Mouse (Mus musculus): ENCODE measurements around the gene Ssh1. TPM values are rescaled to one million over a fixed set of nuclear protein-coding genes. Genes with fewer than 3 reads are reported as not detected.

The Ssh1 gene
- polyA plus RNA-seq, 1 experiment from 2014 or later = 10.3 TPM

DNA sequence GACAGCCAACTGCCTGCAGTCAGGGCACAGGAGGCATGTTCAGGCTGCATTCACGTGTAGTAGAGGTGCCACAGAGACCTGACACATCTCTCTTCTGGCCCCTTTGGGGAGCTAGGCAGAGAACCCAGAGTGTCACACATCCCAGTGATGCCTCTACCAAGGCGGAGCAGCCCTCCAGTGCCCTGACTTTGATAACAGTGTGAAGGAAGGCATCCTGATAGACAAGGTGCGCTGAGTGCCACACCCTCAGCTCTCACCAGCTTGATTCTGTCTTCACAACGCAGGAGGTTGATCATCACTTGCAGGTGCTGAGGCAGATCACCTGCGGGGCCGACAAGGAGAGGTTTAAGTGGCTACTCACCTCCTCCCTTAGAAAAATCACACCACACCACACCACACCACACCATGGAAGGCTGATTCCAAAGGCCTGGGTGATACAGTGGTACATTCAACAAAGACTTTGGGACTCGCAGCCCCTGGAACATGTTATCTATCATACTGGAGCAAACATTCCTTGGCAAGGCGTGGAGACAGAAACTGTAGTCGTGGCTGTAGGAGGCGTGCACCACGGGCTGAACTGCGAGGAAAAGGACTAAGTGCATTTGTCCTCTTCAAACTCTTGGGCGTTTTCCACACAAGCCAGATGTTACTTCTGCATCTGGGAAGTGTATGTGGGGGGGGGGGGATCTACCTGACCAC lies 27.1 kb downstream of the Ssh1 start:
- H3K27ac ChIP-seq = no peak overlapping the region
- H3K36me3 ChIP-seq (ENCODE audit: inconsistent target) = peaks cover 51% of the 10 kb centered on the region
- H3K79me2 ChIP-seq (ENCODE audit: inconsistent target) = peaks cover 6% of the 10 kb centered on the region; the same call in 1 of the 2 replicates
- WGBS (ENCODE audit: missing documents) = 95% methylated on average over 12 of the region's 13 CpGs
- no peak overlapping the region for H3K4me3 ChIP-seq (ENCODE audit: inconsistent target)

DNA sequence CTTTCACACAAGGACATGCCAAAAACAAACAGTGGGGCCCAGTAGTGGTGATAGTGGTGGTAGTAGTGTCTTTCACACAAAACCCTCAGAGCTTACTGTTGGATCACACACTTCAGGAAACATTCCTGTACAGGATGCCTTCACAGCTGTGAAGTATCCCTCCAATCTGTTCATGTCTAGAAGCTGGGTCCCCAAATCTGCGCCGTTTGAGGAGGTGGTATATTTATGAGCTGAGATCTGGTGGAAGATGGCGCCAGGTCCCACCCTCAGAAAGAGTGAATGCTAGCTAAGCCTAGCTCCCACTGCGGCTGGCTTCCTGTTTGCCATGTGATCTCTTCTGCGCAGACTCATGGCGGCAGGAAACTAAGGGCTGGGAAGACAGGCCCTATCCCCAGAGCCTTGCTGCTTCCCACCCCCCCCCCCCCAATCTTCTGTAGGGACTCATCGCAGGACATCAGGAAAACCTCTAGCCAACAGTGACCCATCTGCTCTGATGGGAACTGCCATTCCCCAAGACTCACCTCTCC lies 28.0 kb downstream of the Ssh1 start:
- Histone ChIP-seq H3K4me3 (ENCODE audit: inconsistent target) (no peak overlapping the region), H3K27ac (no peak overlapping the region), H3K36me3 (ENCODE audit: inconsistent target) (peaks cover 60% of the 10 kb centered on the region), H3K79me2 (ENCODE audit: inconsistent target) (no peaks in the 10 kb centered on the region)
- 97% methylated on average over 7 of the region's 7 CpGs for WGBS (ENCODE audit: missing documents)

DNA sequence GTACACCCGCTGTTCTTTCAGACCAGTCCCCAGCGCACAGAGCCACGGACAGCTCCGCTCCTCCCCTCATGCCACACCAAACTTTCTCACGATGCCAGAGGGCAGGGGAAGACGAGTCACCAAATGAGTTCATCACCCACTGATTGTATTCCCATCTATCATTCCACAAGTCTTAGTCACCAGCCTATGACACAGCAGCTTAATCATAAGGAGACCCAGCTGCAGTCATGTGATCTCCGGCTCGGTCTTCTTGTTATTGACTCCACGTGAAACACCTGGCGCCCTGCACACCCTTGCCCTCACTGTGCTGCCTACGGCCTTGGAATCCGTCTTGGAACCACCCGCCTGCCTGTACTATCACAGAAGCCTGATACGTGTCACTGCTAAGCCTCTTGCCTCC lies 28.7 kb downstream of the Ssh1 start:
- no peak overlapping the region for H3K4me3 ChIP-seq (ENCODE audit: inconsistent target)
- 93% methylated on average over 14 of the region's 14 CpGs for WGBS (ENCODE audit: missing documents)
- H3K36me3 ChIP-seq (ENCODE audit: inconsistent target) = peaks cover 55% of the 10 kb centered on the region
- H3K27ac ChIP-seq = no peak overlapping the region
- H3K79me2 ChIP-seq (ENCODE audit: inconsistent target) = no peaks in the 10 kb centered on the region

DNA sequence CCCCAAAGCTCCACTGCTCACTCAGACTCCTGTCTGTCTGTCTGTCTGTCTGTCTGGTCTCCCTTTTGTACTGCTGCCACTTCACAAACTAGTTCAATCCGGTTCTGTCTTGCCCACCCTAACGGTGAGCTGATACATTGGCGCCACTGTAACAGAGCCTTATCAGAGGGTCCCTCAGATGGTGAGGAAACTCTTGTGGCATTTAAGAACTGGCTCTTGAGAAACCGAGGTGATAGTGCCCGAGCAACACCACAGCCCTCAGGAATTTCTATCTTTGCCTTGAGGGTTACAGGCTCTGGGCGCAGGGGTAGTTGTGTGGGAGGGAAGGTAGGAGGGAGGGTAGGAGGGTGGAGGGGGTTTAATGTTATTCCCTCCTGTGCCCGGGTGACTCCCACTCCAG lies 31.9 kb downstream of the Ssh1 start:
- H3K27ac ChIP-seq = no peak overlapping the region
- no peak overlapping the region for H3K4me3 ChIP-seq (ENCODE audit: inconsistent target)
- 87% methylated on average over 7 of the region's 7 CpGs for WGBS (ENCODE audit: missing documents)
- H3K36me3 ChIP-seq (ENCODE audit: inconsistent target) = peaks cover 41% of the 10 kb centered on the region; the same call in 1 of the 2 replicates
- H3K79me2 ChIP-seq (ENCODE audit: inconsistent target) = no peaks in the 10 kb centered on the region

DNA sequence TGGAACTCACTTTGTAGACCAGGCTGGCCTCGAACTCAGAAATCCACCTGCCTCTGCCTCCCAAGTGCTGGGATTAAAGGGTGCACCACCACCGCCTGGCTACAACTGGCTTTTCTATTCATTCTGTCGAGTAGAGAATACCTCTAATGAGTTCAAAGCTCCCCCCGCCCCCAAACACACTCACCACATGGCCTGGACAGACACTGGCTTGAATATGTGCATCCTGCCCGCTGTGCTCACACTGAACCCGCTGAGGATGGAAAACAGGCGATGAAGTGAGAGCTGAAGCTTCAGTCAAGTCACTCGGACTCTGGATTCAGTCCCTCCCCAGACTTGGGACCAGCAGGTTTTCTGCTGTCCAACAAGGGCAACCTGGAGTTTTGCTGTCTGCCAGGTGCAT lies 33.3 kb downstream of the Ssh1 start:
- no peak overlapping the region for H3K27ac ChIP-seq
- 89% methylated on average over 8 of the region's 8 CpGs for WGBS (ENCODE audit: missing documents)
- no peak overlapping the region for H3K4me3 ChIP-seq (ENCODE audit: inconsistent target)
- no peaks in the 10 kb centered on the region for H3K79me2 ChIP-seq (ENCODE audit: inconsistent target)
- peaks cover 34% of the 10 kb centered on the region; the same call in 1 of the 2 replicates for H3K36me3 ChIP-seq (ENCODE audit: inconsistent target)

DNA sequence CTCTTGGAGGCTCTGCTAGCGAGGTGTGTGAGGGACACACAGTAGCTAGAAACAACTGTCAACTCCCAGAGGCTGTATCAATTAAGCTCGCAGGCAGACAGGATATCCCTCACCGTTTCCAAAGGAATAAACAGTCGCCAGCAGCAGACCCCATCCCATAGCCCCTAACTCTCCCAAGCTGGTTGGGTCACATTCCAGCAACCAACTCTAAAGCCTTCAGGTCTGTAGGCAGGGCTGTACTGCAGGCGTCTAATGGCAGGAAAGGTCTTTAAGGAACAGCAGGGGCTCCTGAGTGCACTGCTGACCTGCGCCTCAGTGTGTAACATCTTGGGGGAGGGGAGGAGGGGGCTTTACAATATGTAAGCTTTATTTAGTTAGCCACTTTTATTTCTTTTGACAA lies 34.7 kb downstream of the Ssh1 start:
- Histone ChIP-seq H3K27ac (no peak overlapping the region), H3K79me2 (ENCODE audit: inconsistent target) (no peaks in the 10 kb centered on the region), H3K4me3 (ENCODE audit: inconsistent target) (no peak overlapping the region), H3K36me3 (ENCODE audit: inconsistent target) (peaks cover 38% of the 10 kb centered on the region; the same call in 1 of the 2 replicates)
- 90% methylated on average over 6 of the region's 6 CpGs for WGBS (ENCODE audit: missing documents)

DNA sequence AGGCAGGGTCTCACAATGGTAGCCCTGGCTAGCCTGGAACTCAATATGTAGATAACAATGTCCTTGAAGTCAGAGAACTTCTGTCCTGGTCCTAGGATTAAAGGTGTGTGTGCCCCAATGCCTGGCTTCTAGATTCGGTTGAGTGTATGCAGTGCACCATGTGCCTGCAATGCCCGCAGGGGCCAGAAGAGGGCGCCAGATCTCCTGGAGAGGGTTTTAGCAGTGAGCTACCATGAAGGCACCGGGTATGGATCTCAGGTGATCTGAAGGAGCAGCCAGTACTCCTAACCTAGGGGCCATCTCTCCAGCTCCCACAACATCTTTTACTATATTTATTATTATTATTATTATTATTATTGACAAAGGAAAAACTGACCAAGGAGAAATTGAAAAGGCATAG lies 37.2 kb downstream of the Ssh1 start:
- Histone ChIP-seq H3K4me3 (ENCODE audit: inconsistent target) (no peak overlapping the region), H3K36me3 (ENCODE audit: inconsistent target) (peaks cover 38% of the 10 kb centered on the region; the same call in 1 of the 2 replicates), H3K79me2 (ENCODE audit: inconsistent target) (no peaks in the 10 kb centered on the region), H3K27ac (no peak overlapping the region)
- WGBS (ENCODE audit: missing documents) = 2% methylated on average over 3 of the region's 4 CpGs

DNA sequence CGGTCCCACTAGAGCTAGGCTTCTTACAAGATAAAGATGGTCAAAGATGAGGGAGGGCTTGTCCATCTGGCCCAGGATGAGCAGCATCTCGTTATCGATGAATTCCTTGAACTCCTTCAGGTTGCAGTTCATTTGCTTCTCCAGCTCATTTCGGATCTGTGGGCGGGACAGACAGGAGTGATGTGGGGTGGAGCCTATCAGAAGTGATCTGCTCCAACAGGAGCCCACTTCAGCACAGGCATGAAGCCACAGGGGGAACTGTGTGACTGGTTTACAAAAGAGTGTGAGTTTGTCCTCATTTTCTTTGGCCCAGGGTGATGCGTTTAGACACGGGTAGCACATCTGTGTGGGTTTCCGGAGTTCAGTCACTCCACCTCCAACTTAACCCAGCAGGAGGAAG lies 38.0 kb downstream of the Ssh1 start:
- no peak overlapping the region for H3K27ac ChIP-seq
- WGBS (ENCODE audit: missing documents) = 89% methylated on average over 8 of the region's 8 CpGs
- no peak overlapping the region for H3K4me3 ChIP-seq (ENCODE audit: inconsistent target)
- H3K36me3 ChIP-seq (ENCODE audit: inconsistent target) = peaks cover 30% of the 10 kb centered on the region; the same call in 1 of the 2 replicates
- H3K79me2 ChIP-seq (ENCODE audit: inconsistent target) = peaks cover 5% of the 10 kb centered on the region; the same call in 1 of the 2 replicates

DNA sequence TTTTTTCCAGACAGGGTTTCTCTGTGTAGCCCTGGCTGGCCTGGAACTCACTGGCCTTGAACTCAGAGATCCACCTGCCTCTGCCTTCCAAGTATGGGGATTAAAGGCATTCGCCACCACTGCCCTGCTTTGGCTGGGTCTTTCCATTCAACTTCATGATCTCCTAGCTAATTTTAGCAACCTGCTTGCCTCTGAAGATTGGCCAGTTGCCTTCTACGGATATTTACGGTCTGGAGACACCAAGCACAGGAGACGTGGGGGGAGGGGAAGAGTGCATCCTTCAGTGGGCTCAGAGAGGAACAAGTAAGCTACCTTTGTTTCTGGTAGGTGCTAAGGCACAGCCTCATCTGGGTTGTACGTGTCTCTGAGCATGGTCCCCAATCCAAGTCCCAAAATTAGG lies 38.4 kb downstream of the Ssh1 start:
- Histone ChIP-seq H3K4me3 (ENCODE audit: inconsistent target) (no peak overlapping the region), H3K36me3 (ENCODE audit: inconsistent target) (peaks cover 29% of the 10 kb centered on the region; the same call in 1 of the 2 replicates), H3K79me2 (ENCODE audit: inconsistent target) (peaks cover 9% of the 10 kb centered on the region; the same call in 1 of the 2 replicates), H3K27ac (no peak overlapping the region)
- 94% methylated on average over 5 of the region's 5 CpGs for WGBS (ENCODE audit: missing documents)

DNA sequence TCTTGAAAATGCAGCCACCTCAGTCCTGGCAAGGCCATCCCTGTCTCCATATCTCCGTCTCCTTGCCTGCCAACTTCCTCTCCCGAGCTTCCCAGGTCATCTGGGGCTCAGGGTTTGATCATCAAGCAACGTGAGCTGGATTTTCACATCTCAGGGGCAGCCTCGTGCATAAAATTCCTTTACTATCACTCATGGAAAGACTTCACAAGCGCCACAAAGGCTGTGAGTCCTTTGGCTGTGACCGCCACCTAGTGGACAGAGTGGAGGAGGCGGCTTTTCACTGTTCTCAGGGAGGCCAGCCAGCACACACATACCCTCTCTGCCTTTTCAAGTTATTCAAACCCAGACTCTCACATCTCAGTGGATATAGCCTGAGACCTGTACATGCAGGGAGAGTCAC lies 39.3 kb downstream of the Ssh1 start:
- Histone ChIP-seq H3K36me3 (ENCODE audit: inconsistent target) (peaks cover 36% of the 10 kb centered on the region; the same call in 1 of the 2 replicates), H3K4me3 (ENCODE audit: inconsistent target) (no peak overlapping the region), H3K27ac (no peak overlapping the region), H3K79me2 (ENCODE audit: inconsistent target) (peaks cover 16% of the 10 kb centered on the region; the same call in 1 of the 2 replicates)
- 16% methylated on average over 7 of the region's 7 CpGs for WGBS (ENCODE audit: missing documents)

DNA sequence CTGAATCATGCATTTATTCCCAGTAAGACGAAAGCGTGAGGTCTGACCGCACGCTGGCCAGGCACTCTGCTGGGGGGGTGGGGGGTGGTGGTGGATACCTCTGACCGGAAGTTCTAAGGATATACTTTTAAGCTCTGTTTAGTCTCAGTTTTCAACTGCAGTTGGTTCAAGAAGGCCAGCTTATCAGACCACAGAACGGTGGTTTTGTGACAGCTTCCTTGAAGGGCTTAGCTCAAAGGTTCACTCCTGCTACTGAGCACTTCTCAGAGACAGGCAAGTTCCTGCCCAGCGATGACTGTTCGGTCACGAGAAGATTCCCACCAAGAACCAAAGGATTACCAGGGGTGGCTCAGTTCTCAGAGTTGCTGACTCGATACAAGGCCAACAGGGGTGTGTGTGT lies 41.2 kb downstream of the Ssh1 start:
- Histone ChIP-seq H3K27ac (peak overlapping the region; percentile 96), H3K4me3 (ENCODE audit: inconsistent target) (no peak overlapping the region), H3K36me3 (ENCODE audit: inconsistent target) (peaks cover 44% of the 10 kb centered on the region), H3K79me2 (ENCODE audit: inconsistent target) (peaks cover 33% of the 10 kb centered on the region; the same call in 1 of the 2 replicates)
- 7% methylated on average over 10 of the region's 10 CpGs for WGBS (ENCODE audit: missing documents)

DNA sequence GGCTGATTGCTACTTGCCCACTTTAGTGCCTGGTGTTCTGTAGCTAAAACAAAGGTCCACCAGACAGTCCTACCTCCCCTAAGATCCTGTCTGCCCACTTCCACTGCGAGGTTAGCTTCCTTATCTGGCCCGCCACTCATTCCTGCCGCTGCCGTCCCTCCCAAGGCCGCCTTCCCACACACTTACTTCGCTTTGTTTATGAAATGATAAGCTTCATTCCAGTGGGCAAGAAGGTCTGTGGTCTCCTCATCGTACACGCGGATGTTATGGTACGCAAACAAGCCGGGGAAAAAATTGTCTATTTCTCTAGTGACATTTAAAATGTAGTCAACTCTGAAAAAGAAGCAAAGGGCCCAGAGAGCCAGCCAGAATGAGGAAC lies 42.0 kb downstream of the Ssh1 start:
- H3K79me2 ChIP-seq (ENCODE audit: inconsistent target) = peaks cover 42% of the 10 kb centered on the region
- H3K36me3 ChIP-seq (ENCODE audit: inconsistent target) = peaks cover 45% of the 10 kb centered on the region
- H3K27ac ChIP-seq = peak overlapping the region; percentile 96
- H3K4me3 ChIP-seq (ENCODE audit: inconsistent target) = no peak overlapping the region
- WGBS (ENCODE audit: missing documents) = 7% methylated on average over 11 of the region's 11 CpGs

DNA sequence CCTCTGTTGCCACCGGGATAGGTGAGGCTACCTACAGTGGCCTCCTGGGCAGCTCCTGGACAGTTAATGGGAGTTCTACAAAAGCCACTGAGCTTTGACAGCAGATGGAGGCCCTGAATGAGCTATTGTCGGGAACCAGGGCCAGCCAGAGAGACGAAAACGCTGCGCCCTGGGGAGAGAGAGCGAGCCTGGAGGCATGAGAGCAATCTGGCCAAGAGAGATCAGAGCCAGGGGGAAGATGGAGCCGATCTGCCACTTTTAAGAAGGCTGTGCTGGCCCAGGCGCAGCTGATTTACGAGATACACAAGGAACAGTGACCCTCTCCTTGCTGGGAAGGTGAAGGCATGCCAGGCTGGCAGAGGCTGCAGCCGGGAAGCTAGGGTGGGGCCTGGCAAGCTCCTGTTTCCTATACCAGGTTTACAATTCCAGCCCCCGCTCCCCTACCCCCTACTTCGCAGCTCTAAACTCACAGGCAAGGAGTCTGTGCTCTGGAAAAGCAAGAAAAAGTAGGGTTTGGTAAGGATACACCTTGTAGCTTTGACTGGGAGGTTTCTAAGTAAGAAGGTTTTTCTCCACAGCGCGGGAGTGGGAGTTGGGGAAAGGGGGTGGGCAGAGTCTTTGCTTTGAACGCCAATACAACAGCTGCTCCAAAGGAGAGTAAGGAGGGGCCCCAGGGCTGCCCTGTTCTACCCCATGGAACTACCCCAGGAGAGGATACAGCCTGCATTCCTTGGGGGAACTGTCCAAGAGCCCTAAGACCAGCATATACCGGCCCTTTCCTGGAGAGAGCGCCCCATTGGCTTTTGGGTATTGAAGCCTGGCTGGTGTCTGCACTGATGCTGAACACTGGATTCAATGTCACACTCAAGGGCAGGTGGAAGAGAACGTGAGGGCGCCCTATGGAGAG lies 42.7 kb downstream of the Ssh1 start:
- H3K4me3 ChIP-seq (ENCODE audit: inconsistent target) = no peak overlapping the region
- 74% methylated on average over 15 of the region's 19 CpGs for WGBS (ENCODE audit: missing documents)
- H3K79me2 ChIP-seq (ENCODE audit: inconsistent target) = peaks cover 48% of the 10 kb centered on the region
- H3K27ac ChIP-seq = peak overlapping the region; percentile 96
- H3K36me3 ChIP-seq (ENCODE audit: inconsistent target) = peaks cover 45% of the 10 kb centered on the region

DNA sequence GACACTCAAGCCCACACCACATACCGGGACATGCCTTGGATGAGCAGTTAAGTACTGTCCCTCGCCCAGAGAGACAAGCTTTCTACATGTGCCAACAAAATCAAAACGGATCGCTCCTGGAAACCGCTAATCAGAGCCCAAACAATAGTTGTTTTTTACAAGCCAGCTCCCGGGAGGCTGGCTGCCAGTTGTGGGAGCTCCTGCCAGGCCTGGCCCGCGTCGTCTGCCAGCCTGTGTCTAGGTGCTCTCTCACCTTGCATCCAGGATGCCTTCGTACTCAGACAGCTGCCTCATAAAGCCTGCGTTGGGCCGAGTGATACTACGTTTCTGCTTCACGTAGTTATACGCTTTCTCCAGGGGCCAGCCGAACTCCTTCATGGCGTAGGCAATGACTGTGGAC lies 43.6 kb downstream of the Ssh1 start:
- peaks cover 37% of the 10 kb centered on the region for H3K36me3 ChIP-seq (ENCODE audit: inconsistent target)
- H3K27ac ChIP-seq = peak overlapping the region; percentile 96; the same call in 1 of the 2 replicates
- H3K79me2 ChIP-seq (ENCODE audit: inconsistent target) = peaks cover 55% of the 10 kb centered on the region
- no peak overlapping the region for H3K4me3 ChIP-seq (ENCODE audit: inconsistent target)
- WGBS (ENCODE audit: missing documents) = 93% methylated on average over 17 of the region's 17 CpGs

DNA sequence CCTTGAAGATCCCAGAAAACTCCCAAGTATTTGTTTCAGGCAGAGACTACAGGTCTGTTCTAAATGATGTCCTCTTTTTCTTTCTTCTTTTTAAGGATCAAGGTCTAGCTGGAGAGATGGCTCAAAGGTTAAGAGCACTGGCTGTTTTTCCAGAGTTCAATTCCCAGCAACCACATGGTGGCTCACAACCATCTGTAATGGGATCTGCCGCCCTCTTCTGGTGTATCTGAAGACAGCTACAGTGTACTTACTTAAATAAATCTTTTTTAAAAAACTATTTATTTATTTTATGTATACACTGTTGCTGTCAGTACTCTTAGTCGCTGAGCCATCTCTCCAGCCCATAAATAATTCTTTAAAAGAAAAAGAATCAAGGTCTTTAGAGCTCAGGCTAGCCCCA lies 46.4 kb downstream of the Ssh1 start:
- Histone ChIP-seq H3K27ac (no peak overlapping the region), H3K36me3 (ENCODE audit: inconsistent target) (peaks cover 42% of the 10 kb centered on the region), H3K79me2 (ENCODE audit: inconsistent target) (peaks cover 80% of the 10 kb centered on the region), H3K4me3 (ENCODE audit: inconsistent target) (no peak overlapping the region)
- 100% methylated on average over 2 of the region's 2 CpGs for WGBS (ENCODE audit: missing documents)

Data from macrophage (primary cell).